Mouse (Mus musculus) neural tube, embryonic 11.5 days (tissue): ENCODE data around the gene Nav2. TPM values are rescaled to one million over a fixed set of nuclear protein-coding genes. Genes with fewer than 3 reads are reported as not detected.

Source experiments
- ATAC-seq: fragments of 200-750 bp; cut with Nextera tagmentation; 2 replicates; pipeline ENCODE4 v1.8.0; 2017; ENCODE audit warnings: moderate number of reproducible peaks, mild to moderate bottlenecking, moderate TSS enrichment, moderate library complexity; ENCODE audit not compliant: insufficient read depth, low FRiP score, low TSS enrichment
- DNase-seq: peaks from one replicate; pipeline ENCODE4 v3.0.0-alpha.2; 2015; ENCODE audit warnings: low spot score
- H3K27ac ChIP-seq: fragments of 300-500 bp; sonication (generic); 2 replicates; pipeline ENCODE4 v1.5.1; 2014; ENCODE audit warnings: low read depth, mild to moderate bottlenecking, low read length
- H3K27me3 ChIP-seq: fragments of 300-500 bp; sonication (generic); 2 replicates; pipeline ENCODE4 v1.6.1; 2014; ENCODE audit warnings: mild to moderate bottlenecking, low read length, mixed read lengths; ENCODE audit not compliant: control insufficient read depth, insufficient read depth
- H3K36me3 ChIP-seq: fragments of 300-500 bp; sonication (generic); 2 replicates; pipeline ENCODE4 v1.6.1; 2014; ENCODE audit warnings: mild to moderate bottlenecking, low read length, moderate library complexity, mixed read lengths; ENCODE audit not compliant: control insufficient read depth, insufficient read depth
- H3K4me1 ChIP-seq: fragments of 300-500 bp; sonication (generic); 2 replicates; pipeline ENCODE4 v1.6.1; 2014; ENCODE audit warnings: low read length, mixed read lengths; ENCODE audit not compliant: control insufficient read depth, insufficient read depth
- H3K4me2 ChIP-seq: fragments of 300-500 bp; sonication (generic); 2 replicates; pipeline ENCODE4 v1.6.1; 2014; ENCODE audit warnings: low read depth, mild to moderate bottlenecking, moderate library complexity
- H3K4me3 ChIP-seq: fragments of 300-500 bp; sonication (generic); 2 replicates; pipeline ENCODE4 v1.5.1; 2014; ENCODE audit warnings: low read depth, low read length
- H3K9ac ChIP-seq: fragments of 300-500 bp; sonication (generic); 2 replicates; pipeline ENCODE4 v1.6.1; 2014; ENCODE audit warnings: mild to moderate bottlenecking, low read length
- H3K9me3 ChIP-seq: fragments of 300-500 bp; sonication (generic); 2 replicates; pipeline ENCODE4 v1.6.1; 2016; ENCODE audit warnings: low read length; ENCODE audit not compliant: control insufficient read depth
- WGBS: fragments of 180-500 bp; shearing (Covaris S2); extraction: QIAGEN DNeasy Blood & Tissue Kit; methylation state at CpG from one replicate; pipeline ENCODE4 v1.1.7; 2014; 5-methylcytosine and 5-hydroxymethylcytosine counted together
- polyA plus RNA-seq: library from polyadenylated mRNA; unstranded; fragments of >200 nt; fragmentation: Nextera tagmentation; extraction: Ambion mirVana; gene quantifications from 2 replicates; pipeline ENCODE4 v1.2.1, GENCODE M21; 2014

Nav2 gene
- polyA plus RNA-seq, 1 experiment from 2014 or later: 19.2 TPM

DNA sequence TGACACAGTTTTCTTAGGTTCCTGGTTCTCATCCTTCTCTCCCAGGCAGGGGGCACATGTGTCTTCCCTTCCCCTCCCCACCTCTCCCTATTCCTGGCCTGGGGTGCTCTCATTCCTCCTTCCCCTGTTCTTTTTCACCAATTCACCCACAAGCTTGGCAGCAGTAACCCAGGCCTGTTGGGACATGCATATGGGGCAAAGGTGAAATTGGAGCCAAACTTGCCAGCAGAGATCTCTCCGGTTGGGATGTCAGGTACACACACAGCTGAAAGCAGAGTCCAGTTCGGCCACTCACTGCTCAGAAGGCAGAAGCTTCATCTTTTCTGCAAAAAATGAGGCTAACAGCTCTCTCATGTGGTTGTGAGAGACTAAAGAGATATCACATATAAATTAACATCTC lies 26.3 kb downstream of the Nav2 start:
- H3K4me3 ChIP-seq: no peak overlapping the region
- no peak for ATAC-seq

GRCm38 (mm10) chr7:48937562-48937961 lies 29.0 kb downstream of the Nav2 start:
- DNase-seq (no peak), ATAC-seq (no peak)
- Histone ChIP-seq H3K4me3 (no peak overlapping the region), H3K4me2 (no peak overlapping the region), H3K27me3 (no peaks in the 10 kb centered on the region), H3K27ac (no peak overlapping the region), H3K4me1 (no peaks in the 10 kb centered on the region), H3K9me3 (no peaks in the 10 kb centered on the region), H3K36me3 (no peaks in the 10 kb centered on the region), H3K9ac (no peak overlapping the region)
- WGBS: 86% methylated on average over 11 of the region's 11 CpGs

More for the DNA sequence above, 26.3 kb downstream of the Nav2 start:
- Histone ChIP-seq H3K4me1 (0 out of 2 replicates have a peak, but pooled peaks cover 3% of the 10 kb centered on the region), H3K9ac (no peak overlapping the region), H3K36me3 (no peaks in the 10 kb centered on the region), H3K9me3 (no peaks in the 10 kb centered on the region), H3K4me2 (no peak overlapping the region), H3K27me3 (no peaks in the 10 kb centered on the region), H3K27ac (no peak overlapping the region)
- WGBS: 85% methylated on average over 2 of the region's 2 CpGs
- DNase-seq: no peak

DNA sequence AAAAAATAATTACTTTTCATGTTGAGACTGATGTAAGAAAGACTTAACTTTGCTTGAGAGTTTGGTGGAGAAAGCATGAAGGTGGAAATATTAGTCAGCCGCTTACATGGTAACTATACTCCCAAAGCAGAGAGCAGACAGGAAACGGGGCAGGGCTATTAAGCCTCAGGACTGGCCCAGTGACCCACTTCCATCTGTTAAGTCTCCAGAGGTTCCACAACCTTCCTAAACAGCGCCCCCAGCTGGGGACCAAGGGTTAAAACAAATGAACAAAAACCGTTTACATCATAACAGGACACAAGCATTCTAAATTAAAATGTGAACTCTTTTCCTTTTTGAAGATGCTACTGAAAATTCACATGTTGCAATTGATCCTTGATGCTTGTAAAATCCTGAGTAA lies 29.7 kb downstream of the Nav2 start:
- H3K27ac ChIP-seq: no peak overlapping the region
- DNase-seq: peak; percentile 32
- WGBS: 36% methylated on average over 4 of the region's 4 CpGs

DNA sequence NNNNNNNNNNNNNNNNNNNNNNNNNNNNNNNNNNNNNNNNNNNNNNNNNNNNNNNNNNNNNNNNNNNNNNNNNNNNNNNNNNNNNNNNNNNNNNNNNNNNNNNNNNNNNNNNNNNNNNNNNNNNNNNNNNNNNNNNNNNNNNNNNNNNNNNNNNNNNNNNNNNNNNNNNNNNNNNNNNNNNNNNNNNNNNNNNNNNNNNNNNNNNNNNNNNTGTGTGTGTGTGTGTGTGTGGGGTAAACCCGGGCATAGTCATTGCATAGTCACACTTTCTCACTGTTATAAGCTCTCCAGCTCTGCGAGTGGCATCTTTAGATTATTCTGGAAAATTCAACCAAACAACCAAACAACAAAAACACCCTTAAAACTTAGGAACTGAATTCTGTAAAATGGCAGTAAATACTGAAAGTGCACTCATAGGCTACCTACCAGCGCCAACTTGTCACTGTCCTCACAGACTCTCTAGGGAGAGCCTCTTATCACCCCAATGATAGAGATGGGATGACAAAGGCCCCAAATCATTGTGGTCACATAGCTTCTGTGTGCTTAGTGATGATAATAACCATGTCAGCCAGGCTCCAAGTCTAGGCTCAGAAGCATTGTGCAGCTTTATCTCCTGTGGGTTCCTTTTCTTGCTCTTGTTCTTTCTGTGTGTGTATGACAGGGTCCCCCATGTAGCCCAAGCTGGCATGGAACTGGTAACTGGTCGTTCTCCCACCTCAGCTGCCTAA lies 40.0 kb downstream of the Nav2 start:
- Histone ChIP-seq H3K4me1 (no peaks in the 10 kb centered on the region), H3K9me3 (no peaks in the 10 kb centered on the region), H3K36me3 (no peaks in the 10 kb centered on the region), H3K27me3 (no peaks in the 10 kb centered on the region), H3K27ac (no peak overlapping the region), H3K9ac (no peak overlapping the region), H3K4me3 (no peak overlapping the region), H3K4me2 (no peak overlapping the region)
- 84% methylated on average over 4 of the region's 4 CpGs for WGBS
- ATAC-seq: no peak
- no peak for DNase-seq

More for the DNA sequence above, 29.7 kb downstream of the Nav2 start:
- ATAC-seq: no peak
- Histone ChIP-seq H3K9me3 (no peaks in the 10 kb centered on the region), H3K36me3 (no peaks in the 10 kb centered on the region), H3K9ac (no peak overlapping the region), H3K4me2 (no peak overlapping the region), H3K27me3 (no peaks in the 10 kb centered on the region), H3K4me1 (no peaks in the 10 kb centered on the region), H3K4me3 (no peak overlapping the region)

DNA sequence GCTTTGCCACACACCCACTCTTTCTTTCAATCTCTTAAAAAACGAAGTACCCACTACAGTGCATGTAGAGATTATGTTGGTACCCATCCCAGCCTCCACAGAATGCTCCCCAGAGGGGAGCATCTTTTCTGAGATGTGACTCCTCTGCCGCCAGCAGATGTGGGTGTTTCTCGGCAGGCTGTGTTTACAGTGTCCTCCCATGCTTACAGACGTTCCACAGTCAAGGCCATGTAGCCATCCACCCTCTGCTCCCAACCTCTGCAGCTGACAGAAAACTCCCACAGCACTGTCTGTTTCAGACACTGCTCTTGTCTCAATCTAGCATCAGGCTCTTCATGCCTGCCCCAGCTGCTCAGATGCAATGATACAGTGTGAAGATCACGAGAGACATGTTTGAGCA lies 46.0 kb downstream of the Nav2 start:
- H3K9me3 ChIP-seq: no peaks in the 10 kb centered on the region
- no peak overlapping the region for H3K4me3 ChIP-seq
- DNase-seq (no peak), ATAC-seq (no peak)
- H3K27me3 ChIP-seq: 0 out of 2 replicates have a peak, but pooled peaks cover 2% of the 10 kb centered on the region
- H3K36me3 ChIP-seq: no peaks in the 10 kb centered on the region
- H3K27ac ChIP-seq: no peak overlapping the region
- H3K4me2 ChIP-seq: no peak overlapping the region
- H3K4me1 ChIP-seq: no peaks in the 10 kb centered on the region
- 82% methylated on average over 5 of the region's 5 CpGs for WGBS
- no peak overlapping the region for H3K9ac ChIP-seq

GRCm38 (mm10) chr7:48958528-48959315 lies 50.2 kb downstream of the Nav2 start:
- 2% methylated on average over 32 of the region's 32 CpGs for WGBS
- peak; percentile 94 for ATAC-seq
- Histone ChIP-seq H3K9me3 (no peaks in the 10 kb centered on the region), H3K9ac (peak overlapping the region; percentile 52), H3K27ac (0 out of 2 replicates have a peak overlapping the region, but pooled peaks have one; percentile 1), H3K4me1 (peaks cover 33% of the 10 kb centered on the region), H3K27me3 (0 out of 2 replicates have a peak, but pooled peaks cover 6% of the 10 kb centered on the region), H3K36me3 (no peaks in the 10 kb centered on the region), H3K4me3 (peak overlapping the region; percentile 67), H3K4me2 (peak overlapping the region; percentile 79)
- peak; percentile 89 for DNase-seq

DNA sequence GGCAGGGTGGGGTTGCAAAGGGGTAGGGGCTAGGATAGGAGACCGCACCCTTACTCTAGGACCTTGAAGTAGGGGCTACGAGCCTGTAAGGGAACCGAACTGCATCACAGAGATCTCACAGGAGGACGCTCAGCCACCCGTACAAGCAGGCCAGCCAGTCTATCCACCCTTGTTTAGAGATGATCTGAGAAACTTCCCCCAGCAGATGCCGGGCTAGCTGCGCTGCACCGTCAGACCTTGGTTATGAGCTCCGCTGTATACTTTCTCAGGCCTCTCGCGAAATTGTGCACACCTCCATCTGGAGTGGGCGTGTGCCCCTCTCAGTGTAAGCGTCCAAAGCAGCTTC lies 50.8 kb downstream of the Nav2 start:
- Histone ChIP-seq H3K27ac (0 out of 2 replicates have a peak overlapping the region, but pooled peaks have one; percentile 1), H3K9me3 (no peaks in the 10 kb centered on the region), H3K36me3 (no peaks in the 10 kb centered on the region), H3K4me2 (peak overlapping the region; percentile 79), H3K27me3 (0 out of 2 replicates have a peak, but pooled peaks cover 6% of the 10 kb centered on the region), H3K9ac (peak overlapping the region; percentile 52), H3K4me3 (peak overlapping the region; percentile 67), H3K4me1 (peaks cover 39% of the 10 kb centered on the region)
- peak; percentile 22 for ATAC-seq
- DNase-seq: peak; percentile 43
- WGBS: 7% methylated on average over 13 of the region's 13 CpGs

GRCm38 (mm10) chr7:48960152-48960551 lies 51.6 kb downstream of the Nav2 start:
- H3K27me3 ChIP-seq: 0 out of 2 replicates have a peak, but pooled peaks cover 6% of the 10 kb centered on the region
- H3K9ac ChIP-seq: peak overlapping the region; percentile 52

More at GRCm38 (mm10) chr7:48960152-48960551, 51.6 kb downstream of the Nav2 start:
- H3K4me1 ChIP-seq: peaks cover 47% of the 10 kb centered on the region
- no peaks in the 10 kb centered on the region for H3K36me3 ChIP-seq
- peak overlapping the region; percentile 68; the same call in 1 of the 2 replicates for H3K27ac ChIP-seq
- peak overlapping the region; percentile 79 for H3K4me2 ChIP-seq
- peak overlapping the region; percentile 67 for H3K4me3 ChIP-seq
- ATAC-seq (0 out of 2 replicates have a peak, but pooled peaks have one; percentile 13), DNase-seq (peak; percentile 48)
- WGBS: 12% methylated on average over 10 of the region's 10 CpGs
- no peaks in the 10 kb centered on the region for H3K9me3 ChIP-seq
